Mouse (Mus musculus) testis, adult 2 months (tissue): ENCODE measurements at regions not wholly inside any gene's neighbourhood (a gene's known extent, or its start where the extent isn't known, plus 50 kb on each side); places are given as distances from the start of the nearest gene placed in this dataset.

Experiments
- CTCF ChIP-seq: fragments of 200-500 bp; IDR thresholded peaks from 2 replicates; pipeline ENCODE4 v1.5.1; 2012; ENCODE audit warnings: low read depth, mild to moderate bottlenecking, inconsistent platforms, low read length, moderate library complexity; ENCODE audit not compliant: control insufficient read depth, insufficient read depth, insufficient replicate concordance
- POLR2A ChIP-seq: fragments of 200-500 bp; IDR thresholded peaks from 2 replicates; pipeline ENCODE4 v1.6.1; 2012; ENCODE audit warnings: low read depth, mild to moderate bottlenecking, inconsistent platforms, low read length, moderate library complexity; ENCODE audit not compliant: control insufficient read depth

DNA sequence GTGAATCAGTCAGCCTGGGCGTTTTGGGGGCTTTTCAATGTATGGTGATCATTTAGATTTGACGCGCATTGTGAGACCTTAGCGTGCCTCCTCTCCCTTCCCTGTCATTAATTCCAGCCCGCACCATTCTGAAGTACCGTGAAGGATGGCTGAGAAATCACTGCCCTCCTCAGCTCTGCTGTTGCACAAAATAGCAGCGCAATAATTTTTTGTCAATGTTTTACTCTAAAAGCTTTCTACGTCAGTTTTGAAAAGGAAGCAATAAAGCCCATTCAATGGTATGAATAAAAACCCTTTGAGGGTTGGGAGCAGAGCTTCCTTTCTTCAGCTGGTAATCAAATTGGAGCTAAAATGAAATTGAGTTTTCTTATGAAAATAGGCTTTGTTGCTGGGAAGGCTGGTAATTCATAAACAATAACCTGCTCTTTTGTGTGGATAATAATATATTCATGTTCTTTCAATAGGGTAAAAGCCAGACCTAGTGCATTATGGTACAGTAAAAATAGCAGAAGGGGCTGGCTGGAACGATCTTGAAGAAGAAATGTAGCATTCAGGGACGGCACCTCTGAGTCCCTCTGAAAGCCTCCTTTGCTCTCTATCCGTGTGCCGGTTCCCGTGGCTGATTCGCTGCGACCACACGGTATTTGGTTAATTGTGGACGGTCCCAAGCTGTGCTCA lies 72.3 kb downstream of the Tex29 start:
- TF ChIP-seq CTCF (no peak), POLR2A (no peak)
